Mouse (Mus musculus): ENCODE results near the gene Vdac1. TPM values are rescaled to one million over a fixed set of nuclear protein-coding genes. Genes with fewer than 3 reads are reported as not detected.
A peak's percentile ranks its signal among the peaks of the same experiment; 100 is the strongest.

Gene Vdac1
- 100 to 1,000 TPM; 564 to 569 TPM for total RNA-seq (2021)
- long read RNA-seq, experiment 1, transcript Vdac1-201 (8 exons, 891 nt) = minor isoform, 5 of 130 reads
- long read RNA-seq, experiment 1, transcript Vdac1-202 (9 exons, 2,022 nt) = major isoform, 99 of 130 reads
- long read RNA-seq, experiment 1, partial matches to known transcripts = 7 of 130 reads
- long read RNA-seq, experiment 1, other reads (novel, unspliced or antisense) = 19 of 130 reads
- long read RNA-seq, experiment 2, transcript Vdac1-202 (9 exons, 2,022 nt) = major isoform, 114 of 166 reads
- long read RNA-seq, experiment 2, transcript Vdac1-201 (8 exons, 891 nt) = minor isoform, 6 of 166 reads
- long read RNA-seq, experiment 2, partial matches to known transcripts = 17 of 166 reads
- long read RNA-seq, experiment 2, other reads (novel, unspliced or antisense) = 29 of 166 reads

GRCm38 (mm10) chr11:52360471-52361277 lies at the start of gene Vdac1:
TSS of gene Vdac1 (plus strand) at chr11:52360860.
- DNase-seq (ENCODE audit: low spot score in 2 of 2) = peak; percentile 86 to 91

- no peak for DNase-seq (ENCODE audit: low spot score in 2 of 2)
Observed at GRCm38 (mm10) chr11:52314102-52314793, 46.4 kb upstream of the Vdac1 start.

- DNase-seq (ENCODE audit: low spot score in 2 of 2) = no peak
Observed at GRCm38 (mm10) chr11:52318445-52318844, 42.2 kb upstream of the Vdac1 start.

GRCm38 (mm10) chr11:52319664-52320063 lies 41.0 kb upstream of the Vdac1 start:
- DNase-seq (ENCODE audit: low spot score in 2 of 2) = no peak

GRCm38 (mm10) chr11:52320529-52320928 lies 40.1 kb upstream of the Vdac1 start:
- DNase-seq (ENCODE audit: low spot score in 2 of 2) = no peak

GRCm38 (mm10) chr11:52321540-52321939 lies 39.1 kb upstream of the Vdac1 start:
- DNase-seq (ENCODE audit: low spot score in 2 of 2) = no peak

- no peak for DNase-seq (ENCODE audit: low spot score in 2 of 2)
Observed at GRCm38 (mm10) chr11:52324442-52325367, 36.0 kb upstream of the Vdac1 start.

GRCm38 (mm10) chr11:52327313-52327712 lies 33.3 kb upstream of the Vdac1 start:
- DNase-seq (ENCODE audit: low spot score in 2 of 2) = no peak

GRCm38 (mm10) chr11:52332421-52333118 lies 28.1 kb upstream of the Vdac1 start:
- DNase-seq (ENCODE audit: low spot score in 2 of 2) = peak in 1 of 2 experiments; percentile 37

GRCm38 (mm10) chr11:52333616-52334015 lies 27.0 kb upstream of the Vdac1 start:
- peak; percentile 53 to 68 for DNase-seq (ENCODE audit: low spot score in 2 of 2)

GRCm38 (mm10) chr11:52335263-52335662 lies 25.4 kb upstream of the Vdac1 start:
- DNase-seq (ENCODE audit: low spot score in 2 of 2) = no peak

- DNase-seq (ENCODE audit: low spot score in 2 of 2) = peak in 1 of 2 experiments; percentile 62
Observed at GRCm38 (mm10) chr11:52335924-52336323, 24.7 kb upstream of the Vdac1 start.

GRCm38 (mm10) chr11:52337651-52338295 lies 22.9 kb upstream of the Vdac1 start:
- no peak for DNase-seq (ENCODE audit: low spot score in 2 of 2)

GRCm38 (mm10) chr11:52338351-52338750 lies 22.3 kb upstream of the Vdac1 start:
- DNase-seq (ENCODE audit: low spot score in 2 of 2) = no peak

- DNase-seq (ENCODE audit: low spot score in 2 of 2) = no peak
Observed at GRCm38 (mm10) chr11:52339098-52339497, 21.6 kb upstream of the Vdac1 start.

- no peak for DNase-seq (ENCODE audit: low spot score in 2 of 2)
Observed at GRCm38 (mm10) chr11:52339512-52339911, 21.1 kb upstream of the Vdac1 start.

- no peak for DNase-seq (ENCODE audit: low spot score in 2 of 2)
Observed at GRCm38 (mm10) chr11:52340123-52340864, 20.4 kb upstream of the Vdac1 start.

GRCm38 (mm10) chr11:52341001-52341400 lies 19.7 kb upstream of the Vdac1 start:
- DNase-seq (ENCODE audit: low spot score in 2 of 2) = no peak

GRCm38 (mm10) chr11:52341476-52341875 lies 19.2 kb upstream of the Vdac1 start:
- no peak for DNase-seq (ENCODE audit: low spot score in 2 of 2)
